44 mouse cellular contexts compared by ENCODE assay signal in genomic region chr8:71545053-71545452, GRCm38 (mm10). TPM values are rescaled to one million over a fixed set of nuclear protein-coding genes. Genes with fewer than 3 reads are reported as not detected.
"Had no signal": no experiment of that assay in that cellular context is flagged by ENCODE, and none has a peak within 500 bp of the region (broad histone marks: within the 10 kb centered on the region; RNA-seq: fewer than 3 reads in every experiment).

No protein-coding gene starts in this region.

- H3K27me3 ChIP-seq: heart, embryonic 12.5 days; heart, embryonic 15.5 days; hindbrain, embryonic 13.5 days; hindbrain, embryonic 15.5 days; intestine, embryonic 15.5 days; kidney, embryonic 15.5 days had no signal

- H3K4me3 ChIP-seq: heart, embryonic 10.5 days; heart, embryonic 12.5 days; heart, embryonic 13.5 days; heart, embryonic 15.5 days; hindbrain, embryonic 10.5 days; hindbrain, embryonic 12.5 days; hindbrain, embryonic 13.5 days; hindbrain, embryonic 15.5 days; intestine, embryonic 15.5 days; kidney, embryonic 15.5 days; layer of hippocampus, adult 2 months had no signal

- DNase-seq: heart, postnatal 10 days; heart, postnatal 14 days; heart, postnatal 36 days; heart, postnatal 4 days; kidney, adult 11 months; kidney, adult 18-20 months; kidney, adult 2 months; kidney, adult 8-10 months; kidney, adult 9 months; kidney, postnatal 10 days; kidney, postnatal 14 days; kidney, postnatal 25 days; kidney, postnatal 36 days; kidney, postnatal 4 days; layer of hippocampus, adult 9-11 months; layer of hippocampus, postnatal 36 days had no signal

- ATAC-seq: hindbrain, embryonic 16.5 days; hindbrain, postnatal 0 days; inflammation-experienced regulatory T-cells, adult 6 months; intestine, embryonic 15.5 days; intestine, embryonic 16.5 days; intestine, postnatal 0 days had no signal

- H3K9me3 ChIP-seq: heart, embryonic 10.5 days; heart, embryonic 12.5 days; heart, embryonic 13.5 days; heart, embryonic 15.5 days; hindbrain, embryonic 10.5 days; hindbrain, embryonic 12.5 days; hindbrain, embryonic 13.5 days; hindbrain, embryonic 15.5 days; intestine, embryonic 15.5 days; kidney, embryonic 15.5 days had no signal

RNA-seq across cellular contexts. Expression of gene Tmem221, which starts 13.6 kb away (rescaled TPM):
- total RNA-seq: heart, postnatal 4 days; hematopoietic stem cell, adult 5-6 weeks; layer of hippocampus, postnatal 10 days; layer of hippocampus, postnatal 25 days; layer of hippocampus, postnatal 36 days had no signal

RNA-seq across cellular contexts. Expression of gene Ccdc194, which starts 19.5 kb away (rescaled TPM):
- total RNA-seq: heart, postnatal 36 days; hematopoietic stem cell, adult 5-6 weeks; hindbrain, postnatal 0 days; layer of hippocampus, adult 18-20 months; layer of hippocampus, adult 2 months; layer of hippocampus, adult 8-10 months; layer of hippocampus, postnatal 10 days; layer of hippocampus, postnatal 14 days; layer of hippocampus, postnatal 25 days; layer of hippocampus, postnatal 36 days; left cerebral cortex, adult 18-20 months had no signal
- polyA plus RNA-seq: inflammation-experienced regulatory T-cells, adult 6 months had no signal

RNA-seq across cellular contexts. Expression of gene Nxnl1, which starts 21.3 kb away (rescaled TPM):
- total RNA-seq: heart, postnatal 4 days; hindbrain, postnatal 0 days; layer of hippocampus, adult 2 months; layer of hippocampus, postnatal 10 days; layer of hippocampus, postnatal 25 days; layer of hippocampus, postnatal 36 days had no signal
- polyA plus RNA-seq: heart, embryonic 10.5 days; heart, embryonic 11.5 days; heart, embryonic 12.5 days; heart, embryonic 13.5 days; heart, embryonic 14.5 days; heart, embryonic 15.5 days; hindbrain, embryonic 10.5 days; hindbrain, embryonic 11.5 days; hindbrain, embryonic 12.5 days; hindbrain, embryonic 13.5 days; hindbrain, embryonic 16.5 days; hindbrain, postnatal 0 days; intestine, embryonic 14.5 days; intestine, embryonic 16.5 days; intestine, postnatal 0 days; large intestine, adult 2 months had no signal
